Mouse (Mus musculus) limb, embryonic 11.5 days (tissue): ENCODE results near the gene Fmc1. TPM values are rescaled to one million over a fixed set of nuclear protein-coding genes. Genes with fewer than 3 reads are reported as not detected.
"Not testable (repeated sequence)": the region's sequence is repeated elsewhere in the genome, so short reads cannot be mapped to it uniquely, and the experiment has no call there.

Experiments used
- ATAC-seq: fragments of 200-750 bp; cut with Nextera tagmentation; 2 replicates; pipeline ENCODE4 v1.8.0; 2017; ENCODE audit warnings: low read depth; ENCODE audit not compliant: insufficient number of reproducible peaks, low FRiP score, low TSS enrichment
- DNase-seq: peaks from one replicate; pipeline ENCODE4 v3.0.0-alpha.2; 2015; ENCODE audit warnings: low spot score
- H3K27ac ChIP-seq: fragments of 300-500 bp; sonication (generic); replicated peaks from 2 replicates; pipeline ENCODE4 v1.5.1; 2014; ENCODE audit warnings: low read depth, mild to moderate bottlenecking, low read length
- H3K27me3 ChIP-seq: fragments of 300-500 bp; sonication (generic); 2 replicates; pipeline ENCODE4 v1.6.1; 2014; ENCODE audit warnings: mild to moderate bottlenecking, low read length, mixed read lengths; ENCODE audit not compliant: control insufficient read depth, insufficient read depth
- H3K36me3 ChIP-seq: fragments of 300-500 bp; sonication (generic); 2 replicates; pipeline ENCODE4 v1.6.1; 2014; ENCODE audit warnings: mild to moderate bottlenecking, low read length, moderate library complexity, mixed read lengths; ENCODE audit not compliant: control insufficient read depth, insufficient read depth
- H3K4me1 ChIP-seq: fragments of 300-500 bp; sonication (generic); 2 replicates; pipeline ENCODE4 v1.6.1; 2014; ENCODE audit warnings: low read length, mixed read lengths; ENCODE audit not compliant: control insufficient read depth, insufficient read depth
- H3K4me2 ChIP-seq: fragments of 300-500 bp; sonication (generic); 2 replicates; pipeline ENCODE4 v1.6.1; 2014; ENCODE audit warnings: low read depth, mild to moderate bottlenecking, moderate library complexity; ENCODE audit not compliant: severe bottlenecking
- H3K4me3 ChIP-seq: fragments of 300-500 bp; sonication (generic); 2 replicates; pipeline ENCODE4 v1.5.1; 2014; ENCODE audit warnings: low read depth, low read length
- H3K9ac ChIP-seq: fragments of 300-500 bp; sonication (generic); 2 replicates; pipeline ENCODE4 v1.6.1; 2014; ENCODE audit warnings: mild to moderate bottlenecking, low read length
- H3K9me3 ChIP-seq: fragments of 300-500 bp; sonication (generic); 2 replicates; pipeline ENCODE4 v1.6.1; 2016; ENCODE audit warnings: low read length; ENCODE audit not compliant: control insufficient read depth
- WGBS: fragments of 180-500 bp; shearing (Covaris S2); extraction: QIAGEN DNeasy Blood & Tissue Kit; methylation state at CpG from one replicate; pipeline ENCODE4 v1.1.7; 2014; 5-methylcytosine and 5-hydroxymethylcytosine counted together
- polyA plus RNA-seq: library from polyadenylated mRNA; unstranded; fragments of >200 nt; fragmentation: Nextera tagmentation; extraction: Ambion mirVana; gene quantifications from 2 replicates; pipeline ENCODE4 v1.2.1, GENCODE M21; 2014

Fmc1 gene
- polyA plus RNA-seq, 1 experiment from 2014 or later: 99.0 TPM

- H3K9me3 ChIP-seq, H3K27ac ChIP-seq, H3K4me1 ChIP-seq, ATAC-seq, H3K9ac ChIP-seq, H3K27me3 ChIP-seq, H3K36me3 ChIP-seq, DNase-seq: not testable (repeated sequence)
- 0 out of 2 replicates have a peak overlapping the region, but pooled peaks have one; percentile 70 for H3K4me3 ChIP-seq
- H3K4me2 ChIP-seq: peak overlapping the region; percentile 61
- WGBS: 83% methylated on average over 6 of the region's 6 CpGs
Observed at GRCm38 (mm10) chr6:38549840-38550239, 16.5 kb downstream of the Fmc1 start.

DNA sequence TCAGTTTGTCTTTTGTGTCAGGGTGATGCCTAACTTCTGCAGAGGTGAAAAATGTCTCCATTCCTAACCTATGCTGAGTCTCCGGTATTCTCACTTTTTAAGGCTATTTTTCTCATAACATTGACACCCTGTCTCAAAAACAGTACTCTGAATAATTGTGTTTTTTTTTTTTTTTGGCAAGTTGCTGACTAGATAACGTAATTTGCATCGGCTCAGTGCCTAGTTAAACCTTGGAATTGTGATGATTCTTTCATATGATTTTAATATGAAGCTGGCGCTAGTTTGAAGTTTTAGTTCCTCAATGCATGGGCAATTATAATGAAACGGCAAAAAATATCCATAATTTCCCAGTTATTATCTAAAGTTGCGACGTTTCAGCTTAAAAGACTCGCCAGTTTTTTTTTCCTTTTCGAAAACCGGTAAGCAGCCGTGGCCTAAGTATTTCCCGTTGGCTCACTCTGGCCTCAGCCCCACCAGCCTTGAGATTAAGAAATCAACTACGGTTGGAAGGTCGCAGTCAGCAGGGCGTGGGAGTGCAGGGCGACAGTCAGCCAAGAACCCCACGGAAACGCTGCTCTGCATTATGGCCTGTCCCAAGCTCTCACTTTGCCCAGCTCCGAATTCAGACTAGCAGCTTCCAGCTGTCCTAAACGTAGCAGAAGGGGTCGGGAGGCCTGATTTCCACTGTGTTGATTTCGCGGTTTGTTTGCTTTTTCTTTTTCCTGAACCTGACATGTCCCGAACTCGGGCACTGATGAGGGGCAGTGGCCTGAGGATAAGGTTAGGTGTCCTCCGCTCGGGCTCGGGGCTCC lies 17.2 kb downstream of the Fmc1 start:
- no peak for DNase-seq
- Histone ChIP-seq H3K9me3 (no peaks in the 10 kb centered on the region), H3K4me2 (peak overlapping the region; percentile 61), H3K4me1 (no peaks in the 10 kb centered on the region), H3K27ac (peak overlapping the region; percentile 97), H3K36me3 (no peaks in the 10 kb centered on the region), H3K4me3 (peak overlapping the region; percentile 70), H3K27me3 (no peaks in the 10 kb centered on the region), H3K9ac (peak overlapping the region; percentile 91)
- WGBS: 9% methylated on average over 28 of the region's 28 CpGs
- ATAC-seq: peak; percentile 24

- WGBS: under 1% methylated on average over 87 of the region's 98 CpGs
- H3K4me2 ChIP-seq: peak within 1 kb of the TSS; percentile 61
- H3K9me3 ChIP-seq: no peaks in the 10 kb centered on the region
- H3K4me1 ChIP-seq: no peaks in the 10 kb centered on the region
- H3K9ac ChIP-seq: peak within 1 kb of the TSS; percentile 91
- peak within 1 kb of the TSS; percentile 70 for H3K4me3 ChIP-seq
- ATAC-seq (peak; percentile 89), DNase-seq (peak; percentile 98)
- peak within 1 kb of the TSS; percentile 97 for H3K27ac ChIP-seq
- no peaks in the 10 kb centered on the region for H3K27me3 ChIP-seq
- no peaks in the 10 kb centered on the region; the same call in 1 of the 2 replicates for H3K36me3 ChIP-seq
Observed at GRCm38 (mm10) chr6:38551062-38551988, 18.0 kb downstream of the Fmc1 start, which contains the start of gene Luc7l2. Gene Luc7l2, plus strand, starts transcription at chr6:38551334.

DNA sequence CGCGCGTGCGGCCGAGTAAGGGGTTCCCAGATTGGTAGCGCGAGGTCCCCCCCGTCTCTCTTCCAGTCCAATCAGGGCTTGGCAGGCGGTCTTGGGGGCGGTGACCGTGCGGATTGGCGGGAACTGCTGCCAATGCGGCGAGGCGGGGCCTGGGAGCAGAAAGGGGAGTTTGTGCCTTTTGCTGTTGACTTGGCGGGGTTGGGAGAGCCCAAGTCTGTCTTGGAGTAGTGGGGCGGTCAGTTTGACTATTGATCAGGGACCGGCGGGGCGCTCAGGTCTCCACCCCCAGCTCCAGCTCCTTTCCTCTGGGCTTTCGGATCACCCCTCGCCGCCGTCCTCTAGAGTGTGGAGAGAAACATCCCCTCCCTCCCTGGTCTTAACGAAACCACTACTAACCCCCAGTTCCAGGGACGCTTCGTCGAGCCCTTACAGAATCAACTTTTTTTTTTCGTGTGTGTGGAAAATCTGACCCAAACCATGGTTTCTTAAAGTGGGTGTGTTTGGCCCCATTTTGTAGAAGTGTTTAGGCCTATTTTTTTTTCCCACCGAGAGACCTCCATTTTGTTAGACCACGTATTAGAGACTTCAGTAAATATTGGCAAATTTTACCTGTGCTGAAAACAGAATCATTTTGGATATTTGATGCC lies 18.8 kb downstream of the Fmc1 start:
- WGBS: under 1% methylated on average over 31 of the region's 32 CpGs
- peak; percentile 95 for ATAC-seq
- peak overlapping the region; percentile 70 for H3K4me3 ChIP-seq
- peak; percentile 98 for DNase-seq
- peak overlapping the region; percentile 41; the same call in 1 of the 2 replicates for H3K4me2 ChIP-seq
- peak overlapping the region; percentile 90 for H3K9ac ChIP-seq
- H3K9me3 ChIP-seq: no peaks in the 10 kb centered on the region
- H3K4me1 ChIP-seq: no peaks in the 10 kb centered on the region
- H3K27me3 ChIP-seq: no peaks in the 10 kb centered on the region
- no peaks in the 10 kb centered on the region; the same call in 1 of the 2 replicates for H3K36me3 ChIP-seq
- peak overlapping the region; percentile 97 for H3K27ac ChIP-seq

- peak overlapping the region; percentile 41; the same call in 1 of the 2 replicates for H3K4me2 ChIP-seq
- DNase-seq (no peak), ATAC-seq (no peak)
- H3K36me3 ChIP-seq: peaks cover 1% of the 10 kb centered on the region; the same call in 1 of the 2 replicates
- no peaks in the 10 kb centered on the region for H3K27me3 ChIP-seq
- no peaks in the 10 kb centered on the region for H3K4me1 ChIP-seq
- H3K9me3 ChIP-seq: no peaks in the 10 kb centered on the region
- no peak overlapping the region for H3K27ac ChIP-seq
- peak overlapping the region; percentile 70 for H3K4me3 ChIP-seq
- no peak overlapping the region for H3K9ac ChIP-seq
- WGBS: 27% methylated on average over 5 of the region's 5 CpGs
Observed at GRCm38 (mm10) chr6:38552636-38553000, 19.3 kb downstream of the Fmc1 start.

GRCm38 (mm10) chr6:38576096-38576495 lies 42.8 kb downstream of the Fmc1 start:
- Histone ChIP-seq H3K4me3 (no peak overlapping the region), H3K9me3 (no peaks in the 10 kb centered on the region), H3K4me2 (no peak overlapping the region), H3K36me3 (peaks cover 14% of the 10 kb centered on the region), H3K27me3 (no peaks in the 10 kb centered on the region), H3K27ac (no peak overlapping the region), H3K4me1 (no peaks in the 10 kb centered on the region), H3K9ac (no peak overlapping the region)
- ATAC-seq (no peak), DNase-seq (no peak)
- WGBS: 91% methylated on average over 2 of the region's 2 CpGs

DNA sequence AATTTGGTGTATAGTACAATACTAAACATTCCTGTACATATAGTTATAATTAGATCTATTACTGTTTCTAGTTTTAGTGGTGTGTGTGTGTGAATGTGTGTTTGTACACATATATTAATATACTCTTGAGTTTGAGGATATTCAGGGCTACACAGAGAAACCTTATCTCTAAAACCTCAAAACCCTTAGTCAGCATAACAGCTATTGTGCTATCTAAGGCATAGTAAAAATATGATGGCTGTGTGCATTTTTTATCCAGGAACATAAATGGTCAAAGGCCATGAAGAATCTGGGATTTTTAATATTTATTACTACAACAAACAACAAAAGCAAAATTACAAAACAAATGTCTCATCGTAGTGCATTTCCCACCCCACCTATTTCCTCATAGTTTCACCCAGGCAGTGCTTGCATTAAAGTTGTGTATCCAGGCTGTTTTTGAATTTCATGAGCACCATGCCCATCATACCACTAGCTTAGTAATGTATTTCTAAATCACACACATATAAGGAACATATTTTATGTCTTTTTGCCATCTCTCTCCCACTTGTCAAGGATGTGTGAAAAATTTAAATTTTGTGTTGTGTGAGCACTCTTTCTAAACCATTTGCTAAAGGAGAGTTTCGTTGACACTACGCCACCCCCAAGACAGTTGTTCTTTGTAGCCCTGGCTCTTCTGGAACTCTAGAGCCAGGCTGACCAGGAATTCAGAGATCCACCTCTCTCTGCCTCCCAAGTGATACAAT lies 47.0 kb downstream of the Fmc1 start:
- H3K27me3 ChIP-seq: no peaks in the 10 kb centered on the region
- 98% methylated on average over 3 of the region's 3 CpGs for WGBS
- DNase-seq (no peak), ATAC-seq (no peak)
- no peak overlapping the region for H3K9ac ChIP-seq
- H3K36me3 ChIP-seq: peaks cover 8% of the 10 kb centered on the region
- no peak overlapping the region for H3K27ac ChIP-seq
- no peaks in the 10 kb centered on the region for H3K4me1 ChIP-seq
- no peak overlapping the region for H3K4me2 ChIP-seq
- H3K9me3 ChIP-seq: no peaks in the 10 kb centered on the region
- no peak overlapping the region for H3K4me3 ChIP-seq
